Mouse (Mus musculus) heart, postnatal 0 days (tissue): Measurements from ENCODE around the gene Galnt6. TPM values are rescaled to one million over a fixed set of nuclear protein-coding genes. Genes with fewer than 3 reads are reported as not detected.

Experiments
- ATAC-seq: fragments of 200-750 bp; cut with Nextera tagmentation; 2 replicates; pipeline ENCODE4 v1.8.0; 2017; ENCODE audit warnings: low read depth, moderate number of reproducible peaks, moderate library complexity; ENCODE audit not compliant: insufficient read depth
- DNase-seq: peaks from one replicate; pipeline ENCODE4 v3.0.0-alpha.2; 2016; ENCODE audit warnings: low spot score
- H3K27ac ChIP-seq: fragments of 300-500 bp; sonication (generic); 2 replicates; pipeline ENCODE4 v1.5.1; 2014; ENCODE audit warnings: low read depth, mild to moderate bottlenecking
- H3K27me3 ChIP-seq: fragments of 300-500 bp; sonication (generic); 2 replicates; pipeline ENCODE4 v1.6.1; 2014; ENCODE audit warnings: low read length, mixed read lengths; ENCODE audit not compliant: control insufficient read depth, insufficient read depth
- H3K36me3 ChIP-seq: fragments of 300-500 bp; sonication (generic); replicated peaks from 2 replicates; pipeline ENCODE4 v1.6.1; 2014; ENCODE audit warnings: low read length, mixed read lengths; ENCODE audit not compliant: control insufficient read depth, insufficient read depth
- H3K4me1 ChIP-seq: fragments of 300-500 bp; sonication (generic); 2 replicates; pipeline ENCODE4 v1.6.1; 2014; ENCODE audit warnings: antibody characterized with exemption; ENCODE audit not compliant: control insufficient read depth, insufficient read depth
- H3K4me2 ChIP-seq: fragments of 300-500 bp; sonication (generic); 2 replicates; pipeline ENCODE4 v1.6.1; 2014; ENCODE audit warnings: low read depth, mild to moderate bottlenecking, low read length, moderate library complexity
- H3K4me3 ChIP-seq: fragments of 300-500 bp; sonication (generic); 2 replicates; pipeline ENCODE4 v1.5.1; 2014; ENCODE audit warnings: low read depth, low read length
- H3K9ac ChIP-seq: fragments of 300-500 bp; sonication (generic); replicated peaks from 2 replicates; pipeline ENCODE4 v1.6.1; 2014; ENCODE audit warnings: low read depth, low read length, mixed read lengths
- H3K9me3 ChIP-seq: fragments of 300-500 bp; sonication (generic); replicated peaks from 2 replicates; pipeline ENCODE4 v1.6.1; 2016; ENCODE audit warnings: low read length; ENCODE audit not compliant: control insufficient read depth
- CTCF ChIP-seq: IDR thresholded peaks from 2 replicates; pipeline ENCODE4 v1.5.1; 2016; ENCODE audit warnings: antibody characterized with exemption, control low read depth, low read depth
- EP300 ChIP-seq: IDR thresholded peaks from 2 replicates; pipeline ENCODE4 v1.6.1; 2016; ENCODE audit warnings: antibody characterized with exemption, low read depth
- WGBS: fragments of 180-500 bp; shearing (Covaris S2); extraction: QIAGEN DNeasy Blood & Tissue Kit; methylation state at CpG from one replicate; pipeline ENCODE4 v1.1.7; 2014; 5-methylcytosine and 5-hydroxymethylcytosine counted together
- microRNA-seq: library from miRNA; unstranded; fragments of <30 nt; microRNA quantifications from one replicate; pipeline ENCODE4, GENCODE M21; 2016
- polyA plus RNA-seq: library from polyadenylated mRNA; unstranded; fragments of >200 nt; fragmentation: Nextera tagmentation; extraction: Ambion mirVana; gene quantifications from 2 replicates; pipeline ENCODE4 v1.2.1, GENCODE M21; 2015
- total RNA-seq: library from RNA; depleted of rRNA; stranded (reverse); fragments of >200 nt; gene quantifications from 2 replicates; pipeline ENCODE4 v1.2.3, GENCODE M21; 2014; ENCODE audit warnings: low replicate concordance; rRNA removed

The Galnt6 gene
- total and polyA plus RNA-seq, 2 experiments from 2014 or later = 0.46 to 0.92 TPM

- Histone ChIP-seq H3K27me3 (no peaks in the 10 kb centered on the region), H3K27ac (no peak overlapping the region), H3K9ac (no peak overlapping the region), H3K4me1 (no peaks in the 10 kb centered on the region), H3K4me3 (no peak overlapping the region), H3K36me3 (no peaks in the 10 kb centered on the region), H3K9me3 (no peaks in the 10 kb centered on the region), H3K4me2 (no peak overlapping the region)
- 68% methylated on average over 10 of the region's 10 CpGs for WGBS
- ATAC-seq = no peak
- DNase-seq = no peak
- TF ChIP-seq EP300 (no peak), CTCF (no peak)
These were observed 79.1 kb downstream of the Galnt6 start for GRCm38 (mm10) chr15:100650111-100650510.

DNA sequence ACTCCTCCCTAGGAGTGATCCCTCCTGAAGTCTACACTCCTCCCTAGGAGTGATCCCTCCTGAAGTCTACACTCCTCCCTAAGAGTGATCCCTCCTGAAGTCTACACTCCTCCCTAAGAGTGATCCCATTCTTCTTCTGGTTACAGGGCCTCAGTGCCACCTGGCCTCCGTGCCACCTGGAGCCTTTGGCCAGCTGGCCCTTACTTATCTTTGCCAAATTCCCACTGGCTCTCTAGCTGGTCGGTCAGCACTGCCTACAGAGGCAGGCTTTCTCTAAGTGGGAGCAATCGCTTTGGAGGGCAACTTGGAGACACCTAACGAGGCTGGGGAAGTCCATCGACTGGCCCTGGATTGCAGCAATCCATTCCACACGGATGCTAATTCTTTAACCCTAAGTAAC lies 83.0 kb downstream of the Galnt6 start:
- WGBS = 73% methylated on average over 6 of the region's 6 CpGs
- Histone ChIP-seq H3K27me3 (no peaks in the 10 kb centered on the region), H3K4me2 (no peak overlapping the region), H3K27ac (no peak overlapping the region), H3K9ac (no peak overlapping the region), H3K4me3 (no peak overlapping the region), H3K4me1 (0 out of 2 replicates have a peak, but pooled peaks cover 4% of the 10 kb centered on the region), H3K9me3 (no peaks in the 10 kb centered on the region), H3K36me3 (no peaks in the 10 kb centered on the region)
- TF ChIP-seq CTCF (no peak), EP300 (no peak)
- DNase-seq (no peak), ATAC-seq (no peak)

- Histone ChIP-seq H3K27me3 (no peaks in the 10 kb centered on the region), H3K4me3 (no peak overlapping the region), H3K4me1 (peaks cover 14% of the 10 kb centered on the region; the same call in 1 of the 2 replicates), H3K4me2 (no peak overlapping the region), H3K9me3 (no peaks in the 10 kb centered on the region), H3K9ac (no peak overlapping the region), H3K27ac (no peak overlapping the region), H3K36me3 (no peaks in the 10 kb centered on the region)
- no peak for ATAC-seq
- 89% methylated on average over 7 of the region's 7 CpGs for WGBS
- TF ChIP-seq CTCF = no peak
- no peak for TF ChIP-seq EP300
- DNase-seq = no peak
These were observed 86.7 kb downstream of the Galnt6 start for GRCm38 (mm10) chr15:100642451-100642850.

Small RNAs within 50 kb of the gene (microRNA-seq; reads per million reads assigned to microRNA genes)
- not detected for gene Mir6961

Other genes starting within 250 kb of the Galnt6 start
- 5.1 and 6.0 TPM in 2 replicates for gene Csrnp2, start 233.9 kb downstream of the Galnt6 start, total RNA-seq
- gene Csrnp2, start 233.9 kb downstream of the Galnt6 start, polyA plus RNA-seq = 4.6 and 5.0 TPM in 2 replicates
- gene Tfcp2, start 177.4 kb downstream of the Galnt6 start, total RNA-seq = 9.9 and 11.0 TPM in 2 replicates
- gene Tfcp2, start 177.4 kb downstream of the Galnt6 start, polyA plus RNA-seq = 11.2 and 13.9 TPM in 2 replicates
- gene Pou6f1, start 129.4 kb downstream of the Galnt6 start, total RNA-seq = 6.0 and 18.8 TPM in 2 replicates
- gene Pou6f1, start 129.4 kb downstream of the Galnt6 start, polyA plus RNA-seq = 3.2 and 5.2 TPM in 2 replicates
- 234 and 284 TPM in 2 replicates for gene Dazap2, start 114.0 kb downstream of the Galnt6 start, total RNA-seq
- gene Dazap2, start 114.0 kb downstream of the Galnt6 start, polyA plus RNA-seq = 213 and 214 TPM in 2 replicates
- 20.5 and 27.6 TPM in 2 replicates for gene Smagp, start 92.4 kb downstream of the Galnt6 start, total RNA-seq
- 15.9 and 19.0 TPM in 2 replicates for gene Smagp, start 92.4 kb downstream of the Galnt6 start, polyA plus RNA-seq
- gene Bin2, start 59.8 kb downstream of the Galnt6 start, total RNA-seq = 0.42 TPM in 1 of 2 replicates, not detected in the other
- gene Bin2, start 59.8 kb downstream of the Galnt6 start, polyA plus RNA-seq = 0.56 and 0.68 TPM in 2 replicates
- 0.85 TPM in 1 of 2 replicates, not detected in the other for gene Cela1, start 41.5 kb downstream of the Galnt6 start, total RNA-seq
- 1.6 and 1.8 TPM in 2 replicates for gene Cela1, start 41.5 kb downstream of the Galnt6 start, polyA plus RNA-seq
- 0.19 and 0.50 TPM in 2 replicates for gene Slc4a8, start 32.4 kb upstream of the Galnt6 start, total RNA-seq
- gene Slc4a8, start 32.4 kb upstream of the Galnt6 start, polyA plus RNA-seq = 0.38 and 0.81 TPM in 2 replicates
- not detected in 2 replicates for gene Scn8a, start 140.5 kb upstream of the Galnt6 start, total RNA-seq
- gene Scn8a, start 140.5 kb upstream of the Galnt6 start, polyA plus RNA-seq = 0.11 and 0.16 TPM in 2 replicates